Mouse (Mus musculus): ENCODE measurements around the gene Il17c.
A peak's percentile ranks its signal among the peaks of the same experiment; 100 is the strongest.

Gene Il17c

GRCm38 (mm10) chr8:122421376-122422070 lies at the start of gene Il17c:
TSS of gene Il17c (plus strand) at chr8:122422020.
- no peak for DNase-seq (ENCODE audit: low read depth, low spot score)

DNA sequence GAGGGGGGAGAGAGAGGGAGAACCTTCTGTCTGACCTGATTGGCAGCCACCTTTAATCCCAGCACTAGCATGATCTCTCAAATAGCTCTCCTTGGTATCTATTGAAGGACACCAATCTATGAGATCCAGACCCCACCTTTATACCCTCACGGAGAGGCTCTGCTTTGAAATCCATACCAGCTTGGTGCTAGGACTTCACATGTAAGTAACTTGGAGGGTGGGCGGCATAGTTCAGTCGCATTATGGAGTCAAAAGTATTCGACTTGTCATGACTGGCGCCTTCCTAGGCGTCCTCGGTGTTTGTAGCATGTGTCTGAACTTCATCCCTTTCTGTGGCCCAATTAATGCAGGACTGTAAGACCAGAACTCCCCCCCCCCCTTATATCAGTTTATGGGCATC lies 46.5 kb upstream of the Il17c start:
- no peak for DNase-seq (ENCODE audit: low read depth, low spot score)

- DNase-seq (ENCODE audit: low read depth, low spot score), result no peak
Observed at GRCm38 (mm10) chr8:122375751-122376364, 46.0 kb upstream of the Il17c start.

- DNase-seq (ENCODE audit: low read depth, low spot score), result peak; percentile 97
Observed at GRCm38 (mm10) chr8:122376365-122377231, 45.2 kb upstream of the Il17c start, which contains the start of gene Zc3h18. TSS of gene Zc3h18 (plus strand) at chr8:122376609.

DNA sequence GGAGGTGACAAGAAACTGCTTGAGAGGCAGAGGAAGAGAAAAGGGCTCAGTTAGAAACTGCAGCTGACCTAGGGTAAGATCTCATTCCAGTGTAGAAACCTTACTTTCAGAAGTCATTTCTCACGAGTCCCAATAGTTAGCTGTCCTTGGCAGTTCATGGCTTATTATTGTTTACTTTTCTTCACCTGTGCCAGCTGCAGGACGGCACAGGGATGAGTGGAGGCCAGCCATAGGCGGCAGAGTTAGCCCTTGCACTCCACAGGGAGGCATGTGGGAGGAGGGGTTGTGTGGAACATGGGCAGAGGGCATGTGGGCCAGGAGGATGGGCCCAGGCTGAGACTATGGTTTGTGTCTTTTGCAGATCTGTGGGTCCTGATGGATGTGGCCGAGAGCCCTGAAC lies 38.8 kb upstream of the Il17c start:
- DNase-seq (ENCODE audit: low read depth, low spot score), result no peak

- peak; percentile 55 for DNase-seq (ENCODE audit: low read depth, low spot score)
Observed at GRCm38 (mm10) chr8:122389357-122389756, 32.5 kb upstream of the Il17c start.

DNA sequence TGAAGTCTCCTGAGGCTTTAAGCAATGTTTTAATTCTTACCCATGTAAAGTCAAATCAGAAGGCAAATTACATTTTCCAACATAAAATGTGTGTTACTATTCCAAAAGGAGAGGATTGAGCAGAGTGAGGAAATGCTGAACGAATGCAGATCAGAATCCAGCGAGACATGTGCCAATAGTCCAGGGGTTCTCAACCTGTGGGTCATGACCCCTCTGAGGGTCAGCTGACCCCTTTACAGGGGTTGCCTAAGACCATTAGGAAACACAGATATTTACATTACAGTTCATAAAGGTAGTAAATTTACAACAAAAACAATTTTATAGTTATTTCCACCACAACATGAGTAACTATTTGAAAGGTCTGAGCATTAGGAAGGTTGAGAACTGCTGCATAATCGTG lies 31.1 kb upstream of the Il17c start:
- no peak for DNase-seq (ENCODE audit: low read depth, low spot score)

- no peak for DNase-seq (ENCODE audit: low read depth, low spot score)
Observed at GRCm38 (mm10) chr8:122393717-122394116, 28.1 kb upstream of the Il17c start.

DNA sequence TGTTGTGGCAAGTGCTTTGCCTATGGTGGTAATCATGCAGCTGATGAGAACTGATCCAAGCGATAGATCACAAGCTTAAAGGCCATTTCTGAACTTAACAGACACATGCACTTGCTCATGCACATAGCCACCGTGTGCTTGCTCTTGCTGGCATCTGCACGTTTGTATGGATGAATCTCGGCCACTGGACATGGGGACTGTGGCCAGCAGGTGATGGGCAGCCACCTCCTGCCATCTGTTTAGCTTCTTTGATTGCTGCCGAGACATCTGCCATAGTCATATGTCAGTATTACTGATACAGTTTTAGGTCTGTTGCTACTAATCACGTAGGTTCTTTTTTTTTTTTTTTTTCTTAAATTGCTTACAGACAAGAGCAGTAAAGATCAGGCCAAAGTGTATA lies 26.5 kb upstream of the Il17c start:
- no peak for DNase-seq (ENCODE audit: low read depth, low spot score)

GRCm38 (mm10) chr8:122398186-122398585 lies 23.6 kb upstream of the Il17c start:
- no peak for DNase-seq (ENCODE audit: low read depth, low spot score)

- no peak for DNase-seq (ENCODE audit: low read depth, low spot score)
Observed at GRCm38 (mm10) chr8:122405146-122405805, 16.5 kb upstream of the Il17c start.

GRCm38 (mm10) chr8:122407678-122408077 lies 14.1 kb upstream of the Il17c start:
- DNase-seq (ENCODE audit: low read depth, low spot score), result no peak

DNA sequence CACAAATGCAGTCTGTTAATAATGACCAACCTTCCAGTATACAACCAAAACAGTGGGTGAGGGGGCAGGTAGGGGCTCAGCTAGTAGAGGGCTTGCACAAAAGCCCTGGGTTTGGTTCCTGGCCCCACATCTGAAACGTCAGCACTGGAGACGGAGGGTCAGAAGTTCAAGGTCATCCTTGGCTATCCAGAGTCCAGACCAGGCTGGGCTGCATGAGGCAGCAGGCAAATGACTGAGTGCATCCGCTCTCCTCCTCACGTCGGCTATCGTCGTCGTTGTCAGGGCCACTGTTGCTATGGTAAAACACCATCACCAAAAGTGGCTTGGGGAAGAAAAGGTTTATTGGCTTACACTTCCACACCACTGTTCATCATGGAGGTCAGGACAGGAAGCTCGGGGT lies 7.5 kb upstream of the Il17c start:
- peak; percentile 77 for DNase-seq (ENCODE audit: low read depth, low spot score)

GRCm38 (mm10) chr8:122415554-122415953 lies 6.3 kb upstream of the Il17c start:
- no peak for DNase-seq (ENCODE audit: low read depth, low spot score)

- no peak for DNase-seq (ENCODE audit: low read depth, low spot score)
Observed at GRCm38 (mm10) chr8:122419881-122420555, 1.8 kb upstream of the Il17c start.

DNA sequence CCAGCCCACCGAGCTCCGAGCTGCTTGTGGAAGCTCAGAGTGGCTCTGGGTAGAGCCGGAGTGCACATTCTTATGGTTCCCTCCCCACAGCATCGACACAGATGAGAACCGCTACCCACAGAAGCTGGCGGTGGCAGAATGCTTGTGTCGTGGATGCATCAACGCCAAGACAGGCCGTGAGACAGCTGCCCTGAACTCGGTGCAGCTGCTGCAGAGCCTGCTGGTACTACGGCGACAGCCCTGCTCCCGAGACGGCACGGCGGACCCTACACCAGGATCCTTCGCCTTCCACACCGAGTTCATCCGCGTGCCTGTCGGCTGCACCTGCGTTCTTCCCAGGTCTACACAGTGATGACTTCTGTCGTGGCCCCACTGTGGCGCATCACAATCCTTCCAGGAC lies 1.4 kb downstream of the Il17c start:
- no peak for DNase-seq (ENCODE audit: low read depth, low spot score)

DNA sequence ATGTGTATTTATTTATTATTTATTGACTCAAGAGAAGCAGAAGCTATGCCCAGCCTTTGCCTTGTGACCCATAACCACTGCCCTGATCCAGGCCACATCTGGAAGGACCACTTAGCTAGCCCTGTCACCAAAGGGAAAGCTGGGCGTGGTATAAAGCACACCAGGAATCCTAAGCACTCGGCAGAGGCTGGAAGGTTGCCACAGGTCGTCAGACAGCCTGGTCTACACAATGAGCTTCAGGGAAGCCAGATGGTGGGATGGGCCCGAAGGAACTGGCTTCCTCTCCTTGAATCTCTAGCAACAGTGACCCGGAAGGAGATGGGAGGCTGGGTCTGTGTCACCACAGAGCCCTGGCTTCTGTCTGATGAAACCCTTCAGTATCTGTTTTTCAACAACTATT lies 1.8 kb downstream of the Il17c start:
- DNase-seq (ENCODE audit: low read depth, low spot score), result peak; percentile 77

- no peak for DNase-seq (ENCODE audit: low read depth, low spot score)
Observed at GRCm38 (mm10) chr8:122426145-122426544, 4.3 kb downstream of the Il17c start.

DNA sequence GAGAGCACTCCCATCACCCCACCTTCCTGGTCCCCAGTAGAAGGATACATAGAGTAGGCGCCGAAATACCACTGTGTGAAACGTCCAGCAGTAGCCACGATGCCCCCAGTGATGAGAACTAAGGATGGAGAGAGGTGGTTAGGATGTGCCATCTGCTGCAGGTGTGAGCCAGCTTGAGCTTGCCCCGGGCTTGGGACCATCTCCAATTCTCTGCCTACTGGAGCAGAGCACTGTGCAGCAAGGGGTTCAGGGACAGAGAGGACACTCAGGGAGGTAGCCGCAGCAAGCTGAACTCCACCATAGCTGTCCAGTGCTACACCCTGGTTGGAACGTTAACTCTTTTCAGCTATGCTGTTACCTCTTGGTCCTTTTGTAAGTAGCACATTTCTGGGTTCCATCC lies 5.8 kb downstream of the Il17c start:
- DNase-seq (ENCODE audit: low read depth, low spot score), result no peak

DNA sequence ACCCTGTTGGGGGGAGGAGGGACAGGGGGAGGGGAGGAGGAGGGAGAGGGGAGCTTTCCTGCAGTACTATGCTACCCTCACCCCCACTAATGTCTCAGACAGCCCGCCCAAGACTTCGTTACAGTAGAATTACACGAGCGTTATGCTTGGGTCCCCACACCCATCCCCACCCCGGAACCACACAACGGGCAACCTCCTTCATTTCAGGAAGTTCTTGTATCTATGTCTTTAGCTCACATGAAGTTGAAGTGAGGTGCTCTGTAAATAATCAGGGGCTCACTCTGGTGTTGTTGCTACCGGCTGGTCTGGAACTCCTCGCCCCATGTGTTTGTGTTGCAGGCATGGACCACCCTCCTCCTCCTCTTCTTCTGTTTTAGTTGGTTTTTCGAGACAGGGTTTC lies 6.3 kb downstream of the Il17c start:
- DNase-seq (ENCODE audit: low read depth, low spot score), result no peak

GRCm38 (mm10) chr8:122430058-122430636 lies 8.3 kb downstream of the Il17c start:
- no peak for DNase-seq (ENCODE audit: low read depth, low spot score)
